Mouse (Mus musculus): ENCODE measurements at regions not wholly inside any gene's neighbourhood (a gene's known extent, or its start where the extent isn't known, plus 50 kb on each side); places are given as distances from the start of the nearest gene placed in this dataset.

DNA sequence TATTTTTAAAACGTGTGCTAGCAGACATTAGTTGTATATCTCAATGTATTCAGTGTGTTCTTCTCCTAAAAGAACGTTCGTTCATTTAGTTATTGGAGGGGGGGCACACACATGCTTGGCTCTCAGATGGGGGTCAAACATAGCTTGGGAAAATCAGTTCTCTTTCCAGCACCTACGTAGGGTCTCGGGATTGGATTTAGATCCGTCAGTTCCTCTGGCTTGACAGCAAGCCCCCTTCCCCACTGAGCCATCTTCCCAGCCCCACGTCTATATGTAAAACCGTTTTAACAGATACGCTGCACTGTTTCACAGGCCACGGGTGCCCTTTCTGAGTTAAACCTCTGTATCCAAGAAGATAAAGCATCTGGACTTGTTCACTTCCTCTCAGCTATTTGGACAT is 100.5 kb upstream of the Nckap5 start:
- H3K9ac ChIP-seq (replicated peaks; ENCODE audit: low read depth, low read length): no peak overlapping the region
- no peaks in the 10 kb centered on the region for H3K36me3 ChIP-seq (ENCODE audit: control insufficient read depth, insufficient read depth)
- H3K27me3 ChIP-seq (replicated peaks; ENCODE audit: control insufficient read depth, insufficient read depth, low read length): no peaks in the 10 kb centered on the region
- H3K4me2 ChIP-seq (ENCODE audit: low read length): no peak overlapping the region
- 77% methylated on average over 10 of the region's 10 CpGs for WGBS
- H3K27ac ChIP-seq (ENCODE audit: low read length): no peak overlapping the region
- no peak for ATAC-seq
- no peaks in the 10 kb centered on the region for H3K9me3 ChIP-seq (ENCODE audit: control insufficient read depth, low read length)
- no peak overlapping the region for H3K4me3 ChIP-seq (replicated peaks; ENCODE audit: low read length)
- H3K4me1 ChIP-seq (replicated peaks; ENCODE audit: control insufficient read depth, insufficient read depth, low read length): peaks cover 9% of the 10 kb centered on the region

DNA sequence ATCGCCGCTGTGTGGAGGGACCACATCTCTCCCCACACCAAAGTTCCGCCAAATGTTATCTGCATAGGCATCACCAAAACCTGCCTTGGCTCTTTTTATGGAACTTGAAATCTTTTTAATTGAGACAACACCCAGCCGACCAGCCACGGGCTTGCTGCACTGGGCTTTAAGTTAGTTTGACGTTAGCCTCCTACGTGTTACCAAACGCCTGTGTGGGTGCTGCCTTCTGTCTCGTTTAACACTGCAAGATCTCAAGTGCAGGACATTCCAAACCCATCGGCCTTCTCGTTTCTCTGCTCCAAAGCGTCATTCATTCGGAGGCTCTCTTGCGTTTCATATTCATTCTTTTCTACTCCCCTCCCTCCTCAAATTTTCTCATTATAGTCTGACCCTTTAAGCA is 100.0 kb upstream of the Nckap5 start:
- no peaks in the 10 kb centered on the region for H3K9me3 ChIP-seq (ENCODE audit: control insufficient read depth, low read length)
- H3K36me3 ChIP-seq (ENCODE audit: control insufficient read depth, insufficient read depth): no peaks in the 10 kb centered on the region
- H3K4me2 ChIP-seq (ENCODE audit: low read length): no peak overlapping the region
- ATAC-seq: no peak
- H3K4me1 ChIP-seq (replicated peaks; ENCODE audit: control insufficient read depth, insufficient read depth, low read length): peaks cover 12% of the 10 kb centered on the region
- 83% methylated on average over 14 of the region's 14 CpGs for WGBS
- no peaks in the 10 kb centered on the region for H3K27me3 ChIP-seq (replicated peaks; ENCODE audit: control insufficient read depth, insufficient read depth, low read length)
- no peak overlapping the region for H3K9ac ChIP-seq (replicated peaks; ENCODE audit: low read depth, low read length)
- H3K4me3 ChIP-seq (replicated peaks; ENCODE audit: low read length): no peak overlapping the region
- H3K27ac ChIP-seq (ENCODE audit: low read length): no peak overlapping the region

DNA sequence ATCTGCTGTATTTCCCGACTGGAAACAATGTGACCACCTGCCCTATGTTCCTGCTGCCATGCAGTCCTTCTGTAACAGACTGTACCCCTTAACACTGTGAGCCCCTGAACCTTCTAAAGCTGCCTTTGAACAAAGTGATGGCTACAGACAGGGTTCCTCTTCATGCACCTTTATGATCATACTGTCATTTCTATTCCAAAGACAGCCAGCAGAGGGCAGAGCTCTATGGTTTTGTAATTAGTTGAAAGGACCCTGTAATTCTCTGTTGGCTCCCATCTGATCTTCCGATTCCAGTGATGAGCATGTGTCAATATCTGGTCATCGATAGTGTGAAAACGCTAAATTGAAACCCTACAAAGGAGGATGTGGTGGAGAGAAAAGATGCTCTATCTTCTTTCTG is 99.1 kb upstream of the Nckap5 start:
- no peak overlapping the region for H3K9ac ChIP-seq (replicated peaks; ENCODE audit: low read depth, low read length)
- no peak overlapping the region for H3K4me3 ChIP-seq (replicated peaks; ENCODE audit: low read length)
- no peak overlapping the region for H3K4me2 ChIP-seq (ENCODE audit: low read length)
- no peak for ATAC-seq
- H3K27me3 ChIP-seq (replicated peaks; ENCODE audit: control insufficient read depth, insufficient read depth, low read length): no peaks in the 10 kb centered on the region
- 63% methylated on average over 4 of the region's 4 CpGs for WGBS
- no peaks in the 10 kb centered on the region for H3K9me3 ChIP-seq (ENCODE audit: control insufficient read depth, low read length)
- H3K36me3 ChIP-seq (ENCODE audit: control insufficient read depth, insufficient read depth): no peaks in the 10 kb centered on the region
- no peak overlapping the region for H3K27ac ChIP-seq (ENCODE audit: low read length)
- peaks cover 19% of the 10 kb centered on the region for H3K4me1 ChIP-seq (replicated peaks; ENCODE audit: control insufficient read depth, insufficient read depth, low read length)

DNA sequence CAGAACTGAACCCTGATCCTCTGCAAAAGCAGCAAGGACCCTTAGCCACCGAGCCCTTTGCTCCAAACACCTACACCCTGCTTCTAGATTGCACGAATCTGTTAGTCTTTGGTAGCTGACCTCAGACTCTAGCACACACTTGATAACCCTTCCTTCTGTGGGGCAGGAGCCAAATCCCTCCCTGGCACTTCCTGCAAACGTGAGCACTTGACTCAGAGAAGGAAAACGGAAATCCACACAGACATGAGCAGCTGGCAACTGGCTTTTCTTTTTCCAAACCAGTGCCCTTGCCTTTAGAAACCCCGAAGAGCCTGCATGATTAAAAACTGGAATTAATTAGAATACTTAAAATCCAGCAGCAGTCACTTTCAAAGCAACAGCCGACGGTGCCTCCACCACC is 97.6 kb upstream of the Nckap5 start:
- Histone ChIP-seq H3K4me3 (replicated peaks; ENCODE audit: low read length) (no peak overlapping the region), H3K4me2 (ENCODE audit: low read length) (no peak overlapping the region), H3K4me1 (replicated peaks; ENCODE audit: control insufficient read depth, insufficient read depth, low read length) (peaks cover 19% of the 10 kb centered on the region), H3K27ac (ENCODE audit: low read length) (no peak overlapping the region), H3K27me3 (replicated peaks; ENCODE audit: control insufficient read depth, insufficient read depth, low read length) (no peaks in the 10 kb centered on the region), H3K36me3 (ENCODE audit: control insufficient read depth, insufficient read depth) (no peaks in the 10 kb centered on the region), H3K9ac (replicated peaks; ENCODE audit: low read depth, low read length) (no peak overlapping the region), H3K9me3 (ENCODE audit: control insufficient read depth, low read length) (no peaks in the 10 kb centered on the region)
- WGBS: 19% methylated on average over 7 of the region's 7 CpGs
- no peak for ATAC-seq

DNA sequence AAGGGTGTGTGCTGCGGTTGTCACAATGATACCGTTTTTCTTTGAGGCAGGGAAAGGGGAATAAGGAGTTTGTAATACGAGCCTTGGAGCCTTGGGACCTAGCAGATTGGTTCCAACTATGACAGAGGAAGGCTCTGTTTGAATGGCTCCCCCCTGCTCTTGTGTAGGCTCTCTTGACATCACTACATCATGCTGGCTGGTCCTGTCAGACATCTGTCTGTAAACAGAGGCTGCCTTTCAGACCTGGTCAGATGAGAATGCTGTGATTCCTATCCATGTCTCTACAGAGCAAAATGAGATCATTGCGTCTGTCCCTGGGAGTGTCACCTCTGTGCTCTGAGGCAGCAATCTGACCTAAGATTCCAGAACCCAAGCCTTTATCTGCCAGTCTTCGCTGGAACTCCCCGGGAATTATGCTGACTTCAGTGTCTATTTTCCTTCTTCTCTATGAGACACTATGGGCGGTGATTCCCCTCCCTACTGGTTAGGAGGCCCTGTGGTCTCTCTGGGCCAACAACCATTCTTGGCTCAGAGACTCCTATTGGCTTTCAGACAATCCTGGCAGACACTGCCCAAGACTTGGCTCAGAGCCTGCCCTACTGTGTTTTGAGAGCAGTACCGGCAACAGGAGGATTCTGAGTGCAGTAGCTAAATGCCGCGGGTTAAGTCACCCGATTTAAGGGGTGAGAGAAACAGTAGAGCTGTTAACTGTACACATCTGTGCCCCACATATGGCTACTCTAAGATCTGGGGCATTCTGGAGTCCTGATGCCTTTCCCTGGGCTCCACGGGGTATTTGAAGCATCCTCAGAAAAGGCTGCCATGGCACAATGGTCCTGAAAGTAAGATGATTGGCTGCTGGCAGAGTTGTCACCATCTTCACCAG is 94.8 kb upstream of the Nckap5 start:
- no peaks in the 10 kb centered on the region for H3K9me3 ChIP-seq (ENCODE audit: control insufficient read depth, low read length)
- no peak overlapping the region for H3K27ac ChIP-seq (ENCODE audit: low read length)
- H3K36me3 ChIP-seq (ENCODE audit: control insufficient read depth, insufficient read depth): no peaks in the 10 kb centered on the region
- 0 out of 2 replicates have a peak overlapping the region, but pooled peaks have one; percentile 2 for H3K4me2 ChIP-seq (ENCODE audit: low read length)
- H3K4me1 ChIP-seq (replicated peaks; ENCODE audit: control insufficient read depth, insufficient read depth, low read length): peaks cover 26% of the 10 kb centered on the region
- H3K27me3 ChIP-seq (replicated peaks; ENCODE audit: control insufficient read depth, insufficient read depth, low read length): no peaks in the 10 kb centered on the region
- 39% methylated on average over 12 of the region's 12 CpGs for WGBS
- H3K9ac ChIP-seq (replicated peaks; ENCODE audit: low read depth, low read length): no peak overlapping the region
- no peak overlapping the region for H3K4me3 ChIP-seq (replicated peaks; ENCODE audit: low read length)
- ATAC-seq: peak; percentile 91

DNA sequence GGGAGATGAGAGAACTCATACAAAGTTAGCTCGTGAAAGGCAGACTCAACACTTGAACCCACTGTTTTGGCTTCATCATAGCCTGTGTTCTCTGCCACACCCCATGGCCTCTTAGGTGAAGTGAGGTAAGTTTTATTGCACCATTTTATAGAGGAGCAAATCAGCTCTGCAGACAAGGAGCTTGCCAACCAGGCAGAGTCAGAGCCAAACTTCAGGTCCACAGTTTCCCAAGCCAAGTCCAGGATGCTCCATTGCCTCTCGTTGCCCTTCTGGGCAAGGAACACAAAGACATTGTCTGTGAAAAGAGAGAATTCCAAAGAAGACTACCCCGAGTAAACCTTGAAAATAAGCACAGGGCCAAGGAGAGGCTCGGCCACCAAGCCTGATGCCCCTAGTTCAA is 93.4 kb upstream of the Nckap5 start:
- no peak overlapping the region for H3K9ac ChIP-seq (replicated peaks; ENCODE audit: low read depth, low read length)
- H3K36me3 ChIP-seq (ENCODE audit: control insufficient read depth, insufficient read depth): no peaks in the 10 kb centered on the region

DNA sequence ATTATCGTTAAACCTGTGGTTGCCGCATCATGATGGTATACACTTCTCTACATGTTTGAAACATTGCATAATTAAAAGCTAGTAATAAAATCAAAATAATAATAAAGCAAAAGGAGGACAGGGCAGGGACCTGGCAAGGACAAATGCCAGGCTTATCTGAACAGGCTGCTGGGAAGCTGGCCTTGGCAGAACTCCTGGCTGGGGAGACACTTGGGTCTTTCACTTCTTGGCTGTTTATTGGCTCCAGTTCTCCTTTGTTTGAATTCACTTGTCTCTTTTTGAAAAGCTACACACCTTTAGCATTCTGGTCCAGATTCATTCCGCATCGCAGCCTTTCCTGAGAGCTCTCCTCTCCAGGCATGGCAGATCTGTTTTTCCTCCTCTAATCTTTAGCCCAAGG is 91.6 kb upstream of the Nckap5 start:
- Histone ChIP-seq H3K9me3 (ENCODE audit: control insufficient read depth, low read length) (no peaks in the 10 kb centered on the region), H3K27me3 (replicated peaks; ENCODE audit: control insufficient read depth, insufficient read depth, low read length) (no peaks in the 10 kb centered on the region), H3K36me3 (ENCODE audit: control insufficient read depth, insufficient read depth) (no peaks in the 10 kb centered on the region), H3K4me3 (replicated peaks; ENCODE audit: low read length) (no peak overlapping the region), H3K9ac (replicated peaks; ENCODE audit: low read depth, low read length) (no peak overlapping the region), H3K4me2 (ENCODE audit: low read length) (no peak overlapping the region), H3K27ac (ENCODE audit: low read length) (no peak overlapping the region), H3K4me1 (replicated peaks; ENCODE audit: control insufficient read depth, insufficient read depth, low read length) (peaks cover 22% of the 10 kb centered on the region)
- no peak for ATAC-seq
- 49% methylated on average over 4 of the region's 4 CpGs for WGBS

More for the DNA sequence above, 93.4 kb upstream of the Nckap5 start:
- WGBS: 76% methylated on average over 4 of the region's 4 CpGs
- Histone ChIP-seq H3K27ac (ENCODE audit: low read length) (no peak overlapping the region), H3K9me3 (ENCODE audit: control insufficient read depth, low read length) (no peaks in the 10 kb centered on the region), H3K4me3 (replicated peaks; ENCODE audit: low read length) (no peak overlapping the region), H3K4me2 (ENCODE audit: low read length) (no peak overlapping the region), H3K27me3 (replicated peaks; ENCODE audit: control insufficient read depth, insufficient read depth, low read length) (no peaks in the 10 kb centered on the region), H3K4me1 (replicated peaks; ENCODE audit: control insufficient read depth, insufficient read depth, low read length) (peaks cover 25% of the 10 kb centered on the region)
- no peak for ATAC-seq

DNA sequence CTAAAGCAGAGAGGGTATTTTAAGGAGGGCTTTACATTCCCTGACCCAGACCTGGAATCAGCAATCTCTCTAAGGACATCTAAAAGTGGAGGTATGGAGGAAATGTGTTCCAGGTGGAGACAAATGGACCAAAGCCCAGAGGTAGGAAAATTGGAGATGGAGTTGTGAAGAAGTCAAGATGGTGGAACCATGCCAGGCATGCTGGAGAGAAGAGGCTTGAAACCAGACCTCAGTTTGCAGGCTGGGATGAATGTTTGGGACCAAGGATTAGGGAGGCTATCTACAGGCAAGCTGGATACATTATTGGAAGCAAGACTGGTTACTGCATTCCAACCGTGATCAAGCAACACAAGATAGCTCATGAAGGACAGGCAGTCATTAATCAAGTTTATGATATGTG is 88.3 kb upstream of the Nckap5 start:
- ATAC-seq: no peak
- no peaks in the 10 kb centered on the region for H3K36me3 ChIP-seq (ENCODE audit: control insufficient read depth, insufficient read depth)
- no peak overlapping the region for H3K27ac ChIP-seq (ENCODE audit: low read length)
- no peak overlapping the region for H3K4me3 ChIP-seq (replicated peaks; ENCODE audit: low read length)
- 91% methylated on average over 1 of the region's 1 CpGs for WGBS
- peaks cover 13% of the 10 kb centered on the region; the same call in 1 of the 2 replicates for H3K4me1 ChIP-seq (replicated peaks; ENCODE audit: control insufficient read depth, insufficient read depth, low read length)
- no peak overlapping the region for H3K9ac ChIP-seq (replicated peaks; ENCODE audit: low read depth, low read length)
- H3K4me2 ChIP-seq (ENCODE audit: low read length): no peak overlapping the region
- H3K9me3 ChIP-seq (ENCODE audit: control insufficient read depth, low read length): no peaks in the 10 kb centered on the region
- H3K27me3 ChIP-seq (replicated peaks; ENCODE audit: control insufficient read depth, insufficient read depth, low read length): no peaks in the 10 kb centered on the region

DNA sequence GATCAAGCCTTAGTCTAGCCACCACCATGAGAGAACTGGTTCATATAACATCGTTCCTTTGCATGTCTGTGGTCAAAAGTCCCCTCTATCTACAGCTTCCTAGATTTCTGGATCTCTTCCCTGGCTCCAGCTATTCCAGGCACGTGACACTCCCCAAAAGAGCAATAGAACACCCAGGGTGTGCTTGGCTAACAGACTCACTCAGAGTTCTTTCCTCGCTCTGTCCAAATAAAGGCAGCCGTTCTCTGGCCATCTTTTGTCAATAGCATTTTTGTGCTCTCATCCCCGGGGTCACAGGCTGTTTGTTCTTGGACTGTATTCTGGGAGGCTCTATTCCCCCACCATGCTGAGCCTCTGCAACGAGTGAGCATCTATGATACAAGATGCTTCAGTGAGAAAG is 87.3 kb upstream of the Nckap5 start:
- Histone ChIP-seq H3K36me3 (ENCODE audit: control insufficient read depth, insufficient read depth) (no peaks in the 10 kb centered on the region), H3K4me2 (ENCODE audit: low read length) (no peak overlapping the region), H3K9ac (replicated peaks; ENCODE audit: low read depth, low read length) (no peak overlapping the region), H3K9me3 (ENCODE audit: control insufficient read depth, low read length) (no peaks in the 10 kb centered on the region), H3K27ac (ENCODE audit: low read length) (no peak overlapping the region), H3K4me1 (replicated peaks; ENCODE audit: control insufficient read depth, insufficient read depth, low read length) (peaks cover 13% of the 10 kb centered on the region; the same call in 1 of the 2 replicates), H3K4me3 (replicated peaks; ENCODE audit: low read length) (no peak overlapping the region), H3K27me3 (replicated peaks; ENCODE audit: control insufficient read depth, insufficient read depth, low read length) (no peaks in the 10 kb centered on the region)
- ATAC-seq: no peak
- 21% methylated on average over 6 of the region's 6 CpGs for WGBS

All from forebrain, embryonic 16.5 days (tissue).